Mouse (Mus musculus) limb, embryonic 15.5 days (tissue): Measurements from ENCODE around the gene Ube2j1. TPM values are rescaled to one million over a fixed set of nuclear protein-coding genes. Genes with fewer than 3 reads are reported as not detected.

Experiments used
- ATAC-seq: fragments of 200-750 bp; cut with Nextera tagmentation; 2 replicates; pipeline ENCODE4 v1.8.0; 2017; ENCODE audit warnings: low read depth, moderate TSS enrichment; ENCODE audit not compliant: insufficient number of reproducible peaks, low FRiP score, low TSS enrichment
- H3K27ac ChIP-seq: fragments of 300-500 bp; sonication (generic); 2 replicates; pipeline ENCODE4 v1.5.1; 2015; ENCODE audit warnings: moderate library complexity, mild to moderate bottlenecking, inconsistent platforms
- H3K27me3 ChIP-seq: fragments of 300-500 bp; sonication (generic); 2 replicates; pipeline ENCODE4 v1.6.1; 2015; ENCODE audit warnings: inconsistent platforms
- H3K36me3 ChIP-seq: fragments of 300-500 bp; sonication (generic); 2 replicates; pipeline ENCODE4 v1.6.1; 2015; ENCODE audit warnings: inconsistent platforms
- H3K4me1 ChIP-seq: fragments of 300-500 bp; sonication (generic); 2 replicates; pipeline ENCODE4 v1.6.1; 2015; ENCODE audit warnings: inconsistent platforms
- H3K4me2 ChIP-seq: fragments of 300-500 bp; sonication (generic); 2 replicates; pipeline ENCODE4 v1.6.1; 2015; ENCODE audit warnings: mild to moderate bottlenecking, inconsistent platforms
- H3K4me3 ChIP-seq: fragments of 300-500 bp; sonication (generic); 2 replicates; pipeline ENCODE4 v1.5.1; 2015; ENCODE audit warnings: mild to moderate bottlenecking, inconsistent platforms
- H3K9ac ChIP-seq: fragments of 300-500 bp; sonication (generic); 2 replicates; pipeline ENCODE4 v1.6.1; 2015; ENCODE audit warnings: inconsistent platforms
- H3K9me3 ChIP-seq: fragments of 300-500 bp; sonication (generic); 2 replicates; pipeline ENCODE4 v1.6.1; 2016; ENCODE audit warnings: inconsistent platforms
- WGBS: fragments of 180-500 bp; shearing (Covaris S2); methylation state at CpG from one replicate; pipeline ENCODE4 v1.1.7; 2015; 5-methylcytosine and 5-hydroxymethylcytosine counted together
- polyA plus RNA-seq: library from polyadenylated mRNA; unstranded; fragments of >200 nt; fragmentation: Nextera tagmentation; extraction: Ambion mirVana; gene quantifications from 2 replicates; pipeline ENCODE4 v1.2.1, GENCODE M21; 2015

The Ube2j1 gene
- polyA plus RNA-seq, 1 experiment from 2014 or later = 43.3 TPM

DNA sequence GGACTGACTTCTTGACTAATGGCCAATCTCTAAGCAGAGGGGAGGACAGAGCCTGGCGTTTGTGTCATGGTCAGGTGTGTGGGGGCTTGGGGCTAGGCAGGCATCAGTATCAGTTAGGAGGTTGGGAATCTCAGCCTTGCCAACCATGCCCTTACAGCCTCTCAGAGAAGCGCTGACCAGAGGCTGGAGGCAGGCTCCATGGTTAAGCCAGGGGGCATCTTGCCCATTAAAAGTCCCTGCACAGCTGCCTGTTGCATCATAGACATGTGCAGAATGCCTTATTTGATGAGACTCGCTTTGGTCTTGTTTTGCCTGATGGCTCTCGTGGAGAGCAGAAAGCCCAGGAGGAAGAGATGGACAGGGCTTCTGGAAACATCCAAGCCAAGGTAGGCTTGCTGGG lies 31.8 kb downstream of the Ube2j1 start, which contains the start of gene Gabrr2:
Gene Gabrr2, plus strand, starts transcription at position 19 of the 400 bp plus-strand sequence.
- no peaks in the 10 kb centered on the region for H3K9me3 ChIP-seq

DNA sequence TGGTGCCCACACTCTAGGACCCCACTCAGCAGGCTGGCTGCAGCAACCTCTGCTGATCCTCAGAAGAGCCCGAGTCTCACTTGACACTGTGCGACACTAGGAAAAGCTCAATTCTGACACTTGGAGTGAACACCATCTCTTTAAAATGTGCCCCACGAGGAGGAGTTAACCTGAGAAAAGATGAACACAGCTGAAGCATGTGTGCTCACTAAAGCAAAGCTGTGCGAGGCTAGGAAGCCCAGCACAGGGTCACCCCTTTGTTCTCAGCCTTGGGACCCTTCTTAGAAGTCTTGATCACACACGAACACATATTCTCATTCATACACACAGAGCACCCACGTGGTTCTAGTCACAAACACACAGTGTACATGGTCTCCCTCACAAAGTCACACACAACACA lies 33.8 kb downstream of the Ube2j1 start:
- Histone ChIP-seq H3K4me1 (peaks cover 3% of the 10 kb centered on the region; the same call in 1 of the 2 replicates), H3K27me3 (no peaks in the 10 kb centered on the region), H3K4me2 (no peak overlapping the region), H3K9ac (no peak overlapping the region), H3K27ac (no peak overlapping the region), H3K9me3 (no peaks in the 10 kb centered on the region), H3K36me3 (no peaks in the 10 kb centered on the region), H3K4me3 (no peak overlapping the region)
- 79% methylated on average over 6 of the region's 6 CpGs for WGBS
- no peak for ATAC-seq

More for the DNA sequence above, 31.8 kb downstream of the Ube2j1 start, which contains the start of gene Gabrr2:
- H3K27ac ChIP-seq = no peak within 1 kb of the TSS
- no peak within 1 kb of the TSS for H3K4me3 ChIP-seq
- no peak within 1 kb of the TSS for H3K4me2 ChIP-seq
- H3K36me3 ChIP-seq = no peaks in the 10 kb centered on the region
- peaks cover 4% of the 10 kb centered on the region; the same call in 1 of the 2 replicates for H3K4me1 ChIP-seq
- WGBS = 82% methylated on average over 4 of the region's 4 CpGs
- H3K9ac ChIP-seq = no peak within 1 kb of the TSS
- ATAC-seq = no peak
- H3K27me3 ChIP-seq = no peaks in the 10 kb centered on the region

DNA sequence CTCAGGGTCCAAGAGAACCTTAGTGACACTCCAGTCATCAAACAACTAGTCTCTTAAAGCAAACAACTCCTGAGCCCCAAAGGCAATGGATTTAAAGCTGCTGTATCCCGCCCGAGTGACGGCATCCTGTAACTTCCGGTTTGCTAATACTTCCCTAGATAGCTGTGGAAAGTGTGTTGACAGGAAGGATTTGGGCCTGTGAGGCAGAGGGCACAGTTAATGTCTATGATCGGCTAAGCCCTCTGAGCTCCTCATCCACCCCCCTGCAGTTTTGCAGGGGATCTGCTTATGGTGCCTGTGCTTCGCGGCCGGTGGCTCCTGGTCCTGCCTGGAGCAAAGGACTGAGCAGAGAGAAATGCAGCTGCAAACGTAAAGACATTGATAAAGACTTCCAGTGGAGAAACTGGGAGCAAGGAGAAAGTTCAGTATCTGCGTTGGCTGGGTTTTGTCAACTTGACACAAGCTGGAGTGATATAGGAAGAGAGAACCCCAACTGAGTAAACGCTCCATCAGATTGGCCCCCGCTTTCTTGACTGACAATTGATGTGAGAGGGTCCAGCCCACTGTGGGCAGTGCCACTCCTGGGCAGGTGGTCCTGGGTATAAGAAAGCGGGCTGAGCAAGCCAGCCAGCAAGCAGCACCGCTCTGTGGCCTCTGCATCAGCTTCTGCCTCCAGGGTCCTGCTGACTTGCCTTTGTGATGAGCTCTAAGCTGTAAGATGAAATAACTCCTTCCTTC lies 35.2 kb downstream of the Ube2j1 start:
- WGBS = 60% methylated on average over 14 of the region's 14 CpGs
- Histone ChIP-seq H3K9ac (no peak overlapping the region), H3K9me3 (no peaks in the 10 kb centered on the region), H3K4me2 (no peak overlapping the region), H3K4me1 (peaks cover 3% of the 10 kb centered on the region; the same call in 1 of the 2 replicates), H3K27me3 (no peaks in the 10 kb centered on the region), H3K4me3 (no peak overlapping the region), H3K27ac (no peak overlapping the region), H3K36me3 (no peaks in the 10 kb centered on the region)
- ATAC-seq = no peak

DNA sequence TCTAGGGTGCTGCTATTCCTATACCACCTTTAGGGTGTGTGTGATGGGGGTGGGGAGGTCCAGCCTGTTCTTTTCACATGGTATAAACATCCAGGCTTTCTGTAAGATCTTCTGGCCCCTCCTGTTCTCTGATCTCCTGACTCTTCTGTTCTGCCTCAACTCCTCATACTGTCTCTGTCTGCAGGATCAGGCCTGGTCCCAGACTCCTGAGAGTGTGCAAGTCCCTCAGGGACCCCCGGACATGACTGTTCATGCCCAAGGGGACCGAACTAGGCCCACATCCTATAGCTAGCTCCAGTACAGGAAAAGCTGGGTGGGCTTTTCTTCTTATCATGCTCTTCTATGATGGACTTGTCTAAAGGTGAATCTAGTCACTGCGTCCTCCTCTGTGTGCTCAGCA lies 36.1 kb downstream of the Ube2j1 start:
- 90% methylated on average over 3 of the region's 3 CpGs for WGBS
- no peak overlapping the region for H3K27ac ChIP-seq
- no peak overlapping the region for H3K4me2 ChIP-seq
- no peak overlapping the region for H3K9ac ChIP-seq
- peaks cover 3% of the 10 kb centered on the region; the same call in 1 of the 2 replicates for H3K4me1 ChIP-seq
- no peaks in the 10 kb centered on the region for H3K36me3 ChIP-seq
- H3K4me3 ChIP-seq = no peak overlapping the region
- H3K9me3 ChIP-seq = no peaks in the 10 kb centered on the region
- no peak for ATAC-seq
- H3K27me3 ChIP-seq = no peaks in the 10 kb centered on the region

DNA sequence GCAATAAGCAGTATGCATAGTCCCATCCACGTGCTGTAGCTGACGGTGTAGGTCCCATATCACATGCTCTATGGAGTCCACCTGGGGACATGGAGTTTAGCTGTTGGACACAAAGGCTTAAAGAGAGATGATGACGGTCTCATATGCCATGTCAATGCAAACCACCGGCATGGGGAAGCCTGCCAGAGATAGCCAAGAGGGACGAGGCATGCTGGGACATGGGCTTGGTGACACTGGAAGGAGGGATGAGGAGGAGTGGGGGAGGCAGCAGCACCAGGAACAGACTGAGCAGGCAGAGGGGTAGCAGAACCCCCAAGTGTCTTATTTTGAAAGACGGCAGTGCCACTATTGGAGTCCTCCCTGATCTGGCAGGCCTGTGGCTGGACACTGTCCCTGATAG lies 36.6 kb downstream of the Ube2j1 start:
- H3K9me3 ChIP-seq = no peaks in the 10 kb centered on the region
- 86% methylated on average over 6 of the region's 6 CpGs for WGBS
- H3K27me3 ChIP-seq = no peaks in the 10 kb centered on the region
- ATAC-seq = no peak
- H3K4me2 ChIP-seq = no peak overlapping the region
- H3K27ac ChIP-seq = no peak overlapping the region
- H3K4me3 ChIP-seq = no peak overlapping the region
- peaks cover 3% of the 10 kb centered on the region; the same call in 1 of the 2 replicates for H3K4me1 ChIP-seq
- no peaks in the 10 kb centered on the region for H3K36me3 ChIP-seq
- H3K9ac ChIP-seq = no peak overlapping the region

DNA sequence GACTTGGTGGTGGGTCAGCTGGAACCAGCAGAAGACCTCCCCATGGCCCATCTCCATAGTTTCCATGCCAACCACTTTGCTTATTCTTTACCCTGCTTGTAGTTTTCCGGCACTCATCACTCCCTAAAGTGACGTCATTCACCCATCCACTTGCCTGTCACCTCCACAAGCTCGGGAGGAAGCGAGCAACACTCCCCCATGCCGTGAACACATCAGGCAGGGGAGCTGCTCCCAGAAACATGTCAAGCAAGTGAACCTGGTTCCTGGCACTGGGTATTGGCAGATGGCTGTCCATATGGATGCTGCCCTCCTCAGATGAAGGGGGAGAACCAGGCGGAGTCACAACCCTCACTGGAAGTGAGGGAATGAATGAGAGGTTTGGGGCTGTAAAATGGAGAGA lies 37.7 kb downstream of the Ube2j1 start:
- H3K9ac ChIP-seq = no peak overlapping the region
- peaks cover 3% of the 10 kb centered on the region; the same call in 1 of the 2 replicates for H3K4me1 ChIP-seq
- no peaks in the 10 kb centered on the region for H3K27me3 ChIP-seq
- WGBS = 63% methylated on average over 6 of the region's 6 CpGs
- H3K4me2 ChIP-seq = no peak overlapping the region
- H3K36me3 ChIP-seq = no peaks in the 10 kb centered on the region
- H3K27ac ChIP-seq = no peak overlapping the region
- H3K9me3 ChIP-seq = no peaks in the 10 kb centered on the region
- ATAC-seq = no peak
- H3K4me3 ChIP-seq = no peak overlapping the region

DNA sequence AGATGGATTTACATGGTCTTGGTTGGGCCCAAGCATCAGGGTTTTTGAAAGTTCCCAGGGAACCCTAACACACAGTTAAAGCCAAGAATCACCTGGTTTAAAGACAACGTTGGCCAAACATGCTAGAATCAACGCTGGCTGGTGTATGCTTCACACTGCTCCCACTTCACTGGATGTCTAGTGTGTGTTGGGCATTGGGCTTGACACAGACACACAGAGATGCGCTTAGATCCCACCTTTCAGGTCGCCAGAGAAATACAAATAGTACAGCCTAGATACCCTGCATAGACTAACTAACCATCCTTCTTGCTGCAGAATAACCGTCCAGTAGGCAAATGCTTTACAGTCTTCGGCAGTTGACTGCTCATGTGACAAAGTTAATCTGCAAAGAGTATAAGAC lies 39.1 kb downstream of the Ube2j1 start:
- H3K4me2 ChIP-seq = no peak overlapping the region
- no peaks in the 10 kb centered on the region for H3K9me3 ChIP-seq
- no peak for ATAC-seq
- 94% methylated on average over 6 of the region's 6 CpGs for WGBS
- peaks cover 3% of the 10 kb centered on the region; the same call in 1 of the 2 replicates for H3K4me1 ChIP-seq
- no peaks in the 10 kb centered on the region for H3K27me3 ChIP-seq
- H3K4me3 ChIP-seq = no peak overlapping the region
- no peak overlapping the region for H3K9ac ChIP-seq
- H3K36me3 ChIP-seq = no peaks in the 10 kb centered on the region
- H3K27ac ChIP-seq = no peak overlapping the region

DNA sequence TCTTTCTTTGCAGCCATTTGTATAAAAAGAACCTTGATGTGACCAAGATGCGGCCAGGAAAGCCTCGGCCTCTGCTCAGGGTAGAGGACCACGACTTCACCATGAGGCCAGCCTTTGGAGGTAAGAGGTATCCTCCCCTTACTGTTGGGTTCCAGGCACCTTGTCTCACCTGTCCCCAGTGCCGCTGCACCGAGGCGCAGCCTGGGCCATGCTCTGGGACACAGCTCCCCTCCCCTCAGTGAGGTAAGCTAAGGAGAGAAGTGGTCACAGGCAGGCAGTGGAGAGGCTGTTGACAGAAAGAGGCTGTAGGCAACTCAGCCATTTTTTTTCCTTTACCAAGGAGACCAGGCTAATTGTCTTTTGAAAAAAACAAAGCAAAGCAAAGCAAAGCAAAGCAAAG lies 40.1 kb downstream of the Ube2j1 start:
- Histone ChIP-seq H3K36me3 (no peaks in the 10 kb centered on the region), H3K4me3 (no peak overlapping the region), H3K27me3 (no peaks in the 10 kb centered on the region), H3K27ac (no peak overlapping the region), H3K9me3 (no peaks in the 10 kb centered on the region), H3K4me2 (no peak overlapping the region), H3K9ac (no peak overlapping the region), H3K4me1 (peaks cover under 1% of the 10 kb centered on the region; the same call in 1 of the 2 replicates)
- WGBS = 83% methylated on average over 6 of the region's 6 CpGs
- ATAC-seq = no peak

DNA sequence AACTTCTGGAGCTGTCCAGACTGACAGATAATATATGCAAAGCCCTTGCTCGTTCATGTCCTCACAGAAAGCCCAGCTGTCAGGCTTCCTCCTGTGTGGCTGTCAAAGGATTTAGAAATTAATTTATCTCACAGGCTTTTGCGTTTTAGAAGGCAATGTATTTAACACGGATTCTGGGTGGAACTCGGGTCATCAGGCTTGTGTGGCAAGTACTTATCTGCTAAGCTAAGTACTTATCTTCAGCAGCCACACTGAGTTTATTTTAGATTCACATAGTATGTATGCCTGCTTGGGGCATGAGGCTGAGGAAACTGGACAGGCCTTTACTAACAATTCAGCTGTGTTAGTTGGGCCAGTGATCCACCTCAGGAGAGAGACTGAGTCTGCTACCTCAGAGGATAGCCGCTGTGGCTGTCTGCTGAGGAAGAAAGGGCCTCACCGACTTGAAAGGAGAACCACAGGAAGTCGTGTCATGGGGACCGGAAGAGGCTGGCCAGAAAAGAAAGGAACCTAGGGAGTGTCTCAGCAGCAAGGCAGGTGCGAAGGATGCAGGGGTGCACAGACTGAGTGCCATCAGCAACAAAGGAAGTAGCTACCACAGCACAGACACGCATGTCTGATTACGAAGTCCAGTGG lies 41.4 kb downstream of the Ube2j1 start:
- Histone ChIP-seq H3K9ac (no peak overlapping the region), H3K4me3 (no peak overlapping the region), H3K36me3 (no peaks in the 10 kb centered on the region), H3K9me3 (no peaks in the 10 kb centered on the region), H3K4me1 (no peaks in the 10 kb centered on the region), H3K27ac (no peak overlapping the region), H3K27me3 (no peaks in the 10 kb centered on the region), H3K4me2 (no peak overlapping the region)
- WGBS = 60% methylated on average over 11 of the region's 11 CpGs
- no peak for ATAC-seq

DNA sequence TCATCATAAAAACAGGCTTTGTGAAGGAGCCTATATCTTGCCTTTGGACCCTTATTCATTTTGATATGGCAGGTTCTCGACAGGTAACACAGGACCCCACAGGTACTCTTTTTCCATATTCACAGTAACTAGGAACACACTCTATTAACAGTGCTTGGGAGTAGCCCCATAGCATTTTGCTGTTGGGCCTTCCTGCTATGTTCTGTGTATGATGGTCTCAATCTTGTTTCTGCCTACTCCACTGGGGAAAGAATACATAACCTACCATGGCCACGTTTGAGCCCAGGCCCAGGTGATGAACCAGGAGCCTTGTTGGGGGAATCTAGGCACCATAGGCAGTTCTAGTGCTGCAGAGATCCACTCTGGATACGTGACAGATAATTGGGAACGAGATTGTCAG lies 43.2 kb downstream of the Ube2j1 start:
- WGBS = 81% methylated on average over 4 of the region's 4 CpGs

DNA sequence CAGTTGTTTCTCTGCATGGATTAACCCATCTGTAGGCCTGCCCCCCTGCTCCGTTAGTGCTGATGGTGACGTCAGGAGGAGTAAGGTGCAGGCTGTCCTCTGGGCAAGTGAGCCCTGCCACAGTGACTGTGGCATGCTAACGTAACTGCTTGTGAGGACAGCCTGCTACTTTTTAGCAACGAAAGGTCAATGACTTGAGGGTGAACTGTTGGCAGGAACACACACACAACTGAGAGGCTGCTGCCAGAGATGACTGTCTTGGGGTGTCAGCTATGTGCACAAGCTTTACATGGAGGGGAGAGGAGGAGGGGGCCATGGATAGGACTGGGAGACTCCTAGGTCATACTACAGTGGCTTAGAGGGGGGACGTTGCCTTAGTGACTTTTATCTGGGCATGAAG lies 43.6 kb downstream of the Ube2j1 start:
- Histone ChIP-seq H3K27ac (no peak overlapping the region), H3K4me2 (no peak overlapping the region), H3K4me1 (no peaks in the 10 kb centered on the region), H3K27me3 (no peaks in the 10 kb centered on the region), H3K36me3 (no peaks in the 10 kb centered on the region), H3K9me3 (no peaks in the 10 kb centered on the region), H3K9ac (no peak overlapping the region), H3K4me3 (no peak overlapping the region)
- WGBS = 77% methylated on average over 5 of the region's 5 CpGs
- no peak for ATAC-seq

More for the DNA sequence above, 43.2 kb downstream of the Ube2j1 start:
- Histone ChIP-seq H3K9me3 (no peaks in the 10 kb centered on the region), H3K4me1 (no peaks in the 10 kb centered on the region), H3K9ac (no peak overlapping the region), H3K36me3 (no peaks in the 10 kb centered on the region), H3K27ac (no peak overlapping the region), H3K4me2 (no peak overlapping the region), H3K27me3 (no peaks in the 10 kb centered on the region), H3K4me3 (no peak overlapping the region)
- ATAC-seq = no peak

DNA sequence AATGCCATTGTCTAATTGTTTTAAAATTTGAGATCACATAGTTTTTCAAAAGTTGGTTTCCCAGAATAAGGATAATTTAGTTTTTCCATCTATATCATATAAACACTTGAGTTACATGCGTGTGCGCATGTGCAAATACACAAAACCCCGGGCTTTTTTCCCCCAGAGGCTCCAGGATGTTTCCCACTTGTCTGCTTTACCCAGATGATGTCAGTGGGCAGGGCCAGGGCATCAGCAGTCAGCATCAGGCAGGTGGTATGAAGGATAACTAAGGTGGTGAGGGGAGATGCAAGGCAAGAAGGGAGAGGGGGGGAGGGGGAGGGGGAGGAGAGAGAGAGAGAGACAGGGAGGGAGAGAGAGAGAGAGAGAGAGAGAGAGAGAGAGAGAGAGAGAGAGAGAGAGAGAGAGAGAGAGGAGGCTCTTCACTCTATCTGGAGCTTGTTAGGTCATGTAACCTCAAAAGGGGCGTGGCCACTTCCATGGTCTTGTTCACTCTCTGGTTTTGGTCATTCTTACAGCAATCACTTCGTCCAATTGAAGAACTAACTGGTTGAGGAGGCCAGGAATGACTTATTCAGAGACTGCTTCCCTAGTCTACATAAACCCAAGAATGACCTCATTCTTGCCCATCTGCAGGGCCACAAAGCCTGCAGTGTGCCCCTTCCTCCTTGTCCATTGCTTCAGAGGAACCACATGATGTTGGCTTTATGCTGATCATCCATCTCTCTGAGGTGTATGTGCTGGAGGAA lies 44.7 kb downstream of the Ube2j1 start:
- no peaks in the 10 kb centered on the region for H3K9me3 ChIP-seq
- ATAC-seq = no peak
- 82% methylated on average over 5 of the region's 5 CpGs for WGBS

More for the DNA sequence above, 44.7 kb downstream of the Ube2j1 start:
- no peaks in the 10 kb centered on the region for H3K27me3 ChIP-seq
- no peak overlapping the region for H3K4me2 ChIP-seq
- no peak overlapping the region for H3K9ac ChIP-seq
- no peaks in the 10 kb centered on the region for H3K4me1 ChIP-seq
- no peaks in the 10 kb centered on the region for H3K36me3 ChIP-seq
- no peak overlapping the region for H3K27ac ChIP-seq
- H3K4me3 ChIP-seq = no peak overlapping the region
